Mouse (Mus musculus) megakaryocyte, embryonic 14.5 days (primary cell): Measurements from ENCODE around the gene Ptges3. TPM values are rescaled to one million over a fixed set of nuclear protein-coding genes. Genes with fewer than 3 reads are reported as not detected.
"Not testable (repeated sequence)": the region's sequence is repeated elsewhere in the genome, so short reads cannot be mapped to it uniquely, and the experiment has no call there.

ENCODE experiments used
- H3K27me3 ChIP-seq: replicated peaks from 2 replicates; pipeline ENCODE3; 2012; ENCODE audit warnings: inconsistent platforms
- H3K36me3 ChIP-seq: replicated peaks from 2 replicates; pipeline ENCODE3; 2012; ENCODE audit warnings: low read length, inconsistent platforms, mixed read lengths
- H3K4me1 ChIP-seq: 2 replicates; pipeline ENCODE4 v1.6.1; 2012; ENCODE audit warnings: inconsistent platforms
- H3K4me3 ChIP-seq: replicated peaks from 2 replicates; pipeline ENCODE3; 2012; ENCODE audit warnings: moderate library complexity, mild to moderate bottlenecking, inconsistent platforms
- H3K9me3 ChIP-seq: 2 replicates; pipeline ENCODE4 v1.6.1; 2012; ENCODE audit warnings: inconsistent platforms
- FLI1 ChIP-seq: IDR thresholded peaks from 2 replicates; pipeline ENCODE4 v1.6.1; 2012; ENCODE audit warnings: low read length, inconsistent platforms, mixed read lengths
- GATA1 ChIP-seq: IDR thresholded peaks from 3 replicates; pipeline ENCODE4 v1.6.1; 2012; ENCODE audit warnings: mixed read lengths, low read length, inconsistent platforms, borderline replicate concordance
- polyA plus RNA-seq: library from polyadenylated mRNA; stranded (reverse); fragments of >175 nt; gene quantifications from 2 replicates; pipeline ENCODE4 v1.2.3, GENCODE M21; 2012; ENCODE audit warnings: low replicate concordance; ENCODE audit not compliant: insufficient read depth

Gene Ptges3
- polyA plus RNA-seq, 1 experiment = 96.2 TPM

DNA sequence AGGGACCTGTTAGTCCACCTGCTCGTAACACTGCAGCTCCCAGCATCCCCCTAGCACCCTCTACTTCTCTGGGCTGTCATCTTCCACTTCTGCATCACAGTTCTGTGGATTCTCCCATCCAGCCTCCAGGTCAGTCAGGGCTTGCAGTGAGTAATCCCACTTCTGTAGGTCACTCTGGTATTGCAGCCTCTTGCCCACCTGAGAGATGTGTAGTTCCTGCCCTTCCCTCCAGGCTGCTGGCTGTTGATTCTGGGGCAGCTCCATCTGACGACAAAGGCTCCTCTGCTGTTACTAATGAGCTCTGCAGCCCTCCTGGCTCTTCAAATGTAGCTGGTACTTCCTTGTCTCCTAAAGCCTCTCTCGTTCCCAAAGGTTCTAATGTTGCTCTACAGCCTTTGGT, 18.9 kb upstream of the Ptges3 start:
- Histone ChIP-seq H3K4me3 (peak overlapping the region; percentile 9), H3K9me3 (no peaks in the 10 kb centered on the region), H3K4me1 (peaks cover 80% of the 10 kb centered on the region), H3K36me3 (peaks cover 75% of the 10 kb centered on the region), H3K27me3 (no peaks in the 10 kb centered on the region)
- TF ChIP-seq FLI1 (no peak), GATA1 (no peak)

GRCm38 (mm10) chr10:128040293-128040692, 18.5 kb upstream of the Ptges3 start:
- peaks cover 79% of the 10 kb centered on the region for H3K36me3 ChIP-seq
- TF ChIP-seq FLI1 = no peak
- no peak for TF ChIP-seq GATA1
- H3K9me3 ChIP-seq = no peaks in the 10 kb centered on the region
- H3K4me3 ChIP-seq = peak overlapping the region; percentile 38
- H3K4me1 ChIP-seq = peaks cover 84% of the 10 kb centered on the region
- H3K27me3 ChIP-seq = no peaks in the 10 kb centered on the region

GRCm38 (mm10) chr10:128041636-128042035, 17.1 kb upstream of the Ptges3 start:
- Histone ChIP-seq H3K4me3 (no peak overlapping the region), H3K27me3 (no peaks in the 10 kb centered on the region), H3K9me3 (no peaks in the 10 kb centered on the region), H3K36me3 (peaks cover 93% of the 10 kb centered on the region), H3K4me1 (peaks cover 84% of the 10 kb centered on the region)
- TF ChIP-seq FLI1 (no peak), GATA1 (no peak)

DNA sequence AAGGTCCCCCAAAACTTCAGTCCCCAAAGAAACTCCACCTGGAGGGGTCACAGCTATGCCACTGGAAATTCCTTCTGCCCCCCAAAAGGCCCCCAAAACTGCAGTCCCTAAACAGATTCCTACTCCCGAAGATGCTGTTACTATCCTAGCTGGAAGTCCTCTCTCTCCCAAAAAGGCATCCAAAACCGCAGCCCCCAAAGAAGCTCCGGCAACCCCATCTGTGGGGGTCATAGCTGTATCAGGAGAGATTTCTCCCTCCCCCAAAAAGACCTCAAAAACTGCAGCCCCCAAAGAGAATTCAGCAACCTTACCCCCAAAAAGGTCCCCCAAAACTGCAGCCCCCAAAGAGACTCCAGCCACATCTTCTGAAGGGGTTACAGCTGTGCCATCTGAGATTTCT, 16.3 kb upstream of the Ptges3 start:
- Histone ChIP-seq H3K36me3 (peaks cover 98% of the 10 kb centered on the region), H3K4me1 (peaks cover 78% of the 10 kb centered on the region), H3K27me3 (no peaks in the 10 kb centered on the region), H3K4me3 (no peak overlapping the region), H3K9me3 (no peaks in the 10 kb centered on the region)
- TF ChIP-seq FLI1 = no peak
- TF ChIP-seq GATA1 = no peak

GRCm38 (mm10) chr10:128043041-128043835, 15.5 kb upstream of the Ptges3 start:
- H3K27me3 ChIP-seq = no peaks in the 10 kb centered on the region
- peak overlapping the region; percentile 20 for H3K4me3 ChIP-seq
- no peaks in the 10 kb centered on the region for H3K9me3 ChIP-seq
- H3K4me1 ChIP-seq = peaks cover 70% of the 10 kb centered on the region
- TF ChIP-seq GATA1 (no peak), FLI1 (no peak)
- H3K36me3 ChIP-seq = peaks cover 98% of the 10 kb centered on the region

DNA sequence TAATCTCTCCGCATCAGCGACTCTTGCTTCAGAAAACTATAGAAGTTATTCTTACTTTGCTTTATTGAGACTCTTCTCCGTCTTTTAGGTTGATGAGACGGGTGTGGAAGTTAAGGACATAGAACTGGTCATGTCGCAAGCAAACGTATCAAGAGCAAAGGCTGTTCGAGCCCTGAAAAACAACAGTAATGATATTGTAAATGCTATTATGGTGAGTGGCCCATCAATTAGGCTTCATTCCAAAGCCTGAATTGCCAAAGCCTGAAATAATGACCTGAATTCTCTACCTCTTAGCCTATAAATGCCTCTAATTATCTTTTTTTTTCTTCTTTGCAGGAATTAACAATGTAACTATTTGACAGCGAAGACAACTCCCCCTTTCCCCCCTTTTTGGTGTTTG, 10.6 kb upstream of the Ptges3 start:
- no peak for TF ChIP-seq GATA1
- TF ChIP-seq FLI1 = no peak
- H3K36me3 ChIP-seq = peaks cover 83% of the 10 kb centered on the region
- H3K4me3 ChIP-seq = no peak overlapping the region
- no peaks in the 10 kb centered on the region for H3K9me3 ChIP-seq
- H3K27me3 ChIP-seq = no peaks in the 10 kb centered on the region
- H3K4me1 ChIP-seq = peaks cover 21% of the 10 kb centered on the region

- no peaks in the 10 kb centered on the region for H3K9me3 ChIP-seq
- H3K36me3 ChIP-seq = peaks cover 67% of the 10 kb centered on the region
- TF ChIP-seq FLI1 (no peak), GATA1 (no peak)
- H3K27me3 ChIP-seq = no peaks in the 10 kb centered on the region
- peaks cover 5% of the 10 kb centered on the region for H3K4me1 ChIP-seq
- H3K4me3 ChIP-seq = no peak overlapping the region
Measured at GRCm38 (mm10) chr10:128049741-128050140, 9.0 kb upstream of the Ptges3 start.

DNA sequence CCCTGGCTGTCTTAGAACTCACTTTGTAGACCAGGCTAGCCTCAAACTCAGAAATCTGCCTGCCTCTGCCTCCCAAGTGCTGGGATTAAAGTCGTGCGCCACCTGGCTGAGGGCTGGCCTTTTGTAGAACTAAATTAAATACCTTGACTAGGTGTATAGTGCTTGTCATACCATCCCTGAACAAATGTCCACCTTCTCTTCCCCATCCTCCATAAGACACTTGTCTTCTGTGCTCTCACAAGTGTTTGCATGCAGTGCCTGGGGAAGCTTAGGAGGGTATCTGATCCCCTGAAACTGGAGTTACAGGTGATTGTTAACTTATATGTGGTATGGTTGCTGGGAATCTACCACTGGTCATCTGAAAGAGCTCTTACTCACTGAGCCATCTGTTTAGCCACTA, 8.4 kb upstream of the Ptges3 start:
- Histone ChIP-seq H3K36me3 (peaks cover 61% of the 10 kb centered on the region), H3K9me3 (no peaks in the 10 kb centered on the region), H3K27me3 (no peaks in the 10 kb centered on the region), H3K4me1 (no peaks in the 10 kb centered on the region; the same call in 1 of the 2 replicates), H3K4me3 (no peak overlapping the region)
- TF ChIP-seq FLI1 = no peak
- TF ChIP-seq GATA1 = no peak

GRCm38 (mm10) chr10:128051589-128051988, 7.2 kb upstream of the Ptges3 start:
- Histone ChIP-seq H3K9me3 (no peaks in the 10 kb centered on the region), H3K4me1 (no peaks in the 10 kb centered on the region), H3K36me3 (peaks cover 48% of the 10 kb centered on the region), H3K4me3 (no peak overlapping the region), H3K27me3 (no peaks in the 10 kb centered on the region)
- TF ChIP-seq GATA1 = no peak
- TF ChIP-seq FLI1 = no peak

DNA sequence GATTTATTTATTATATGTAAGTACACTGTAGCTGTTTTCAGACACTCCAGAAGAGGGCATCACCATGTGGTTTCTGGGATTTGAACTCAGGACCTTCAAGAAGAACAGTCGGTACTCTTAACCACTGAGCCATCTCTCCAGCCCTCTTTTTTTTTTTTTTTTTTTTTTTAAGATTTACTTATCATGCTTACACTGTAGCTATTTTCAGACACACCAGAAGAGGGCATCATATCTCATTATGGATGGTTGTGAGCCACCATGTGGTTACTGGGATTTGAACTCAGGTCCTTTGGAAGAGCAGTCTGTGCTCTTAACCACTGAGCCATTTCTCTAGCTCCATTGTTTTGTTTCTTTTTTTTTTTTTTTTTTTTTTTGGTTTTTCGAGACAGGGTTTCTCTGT, 6.6 kb upstream of the Ptges3 start:
- peaks cover 43% of the 10 kb centered on the region for H3K36me3 ChIP-seq
- H3K4me1 ChIP-seq, H3K27me3 ChIP-seq, H3K9me3 ChIP-seq, H3K4me3 ChIP-seq: not testable (repeated sequence)
